Mouse (Mus musculus) forebrain, embryonic 13.5 days (tissue): ENCODE results near the gene Kcnc3. TPM values are rescaled to one million over a fixed set of nuclear protein-coding genes. Genes with fewer than 3 reads are reported as not detected.

ENCODE experiments used
- ATAC-seq: fragments of 200-750 bp; cut with Nextera tagmentation; 2 replicates; pipeline ENCODE4 v1.8.0; 2017
- H3K27ac ChIP-seq: fragments of 300-500 bp; sonication (generic); 2 replicates; pipeline ENCODE4 v1.5.1; 2015; ENCODE audit warnings: inconsistent platforms, mild to moderate bottlenecking, moderate library complexity
- H3K27me3 ChIP-seq: fragments of 300-500 bp; sonication (generic); 2 replicates; pipeline ENCODE4 v1.6.1; 2015; ENCODE audit warnings: mild to moderate bottlenecking, inconsistent platforms
- H3K36me3 ChIP-seq: fragments of 300-500 bp; sonication (generic); 2 replicates; pipeline ENCODE4 v1.6.1; 2015; ENCODE audit warnings: mild to moderate bottlenecking, inconsistent platforms; ENCODE audit not compliant: poor library complexity, severe bottlenecking
- H3K4me1 ChIP-seq: fragments of 300-500 bp; sonication (generic); 2 replicates; pipeline ENCODE4 v1.6.1; 2015; ENCODE audit warnings: inconsistent platforms
- H3K4me2 ChIP-seq: fragments of 300-500 bp; sonication (generic); 2 replicates; pipeline ENCODE4 v1.6.1; 2015; ENCODE audit warnings: inconsistent platforms, mild to moderate bottlenecking, moderate library complexity
- H3K4me3 ChIP-seq: fragments of 300-500 bp; sonication (generic); 2 replicates; pipeline ENCODE4 v1.5.1; 2015; ENCODE audit warnings: mild to moderate bottlenecking, inconsistent platforms
- H3K9ac ChIP-seq: fragments of 300-500 bp; sonication (generic); 2 replicates; pipeline ENCODE4 v1.6.1; 2015; ENCODE audit warnings: mild to moderate bottlenecking, inconsistent platforms
- H3K9me3 ChIP-seq: fragments of 300-500 bp; sonication (generic); replicated peaks from 2 replicates; pipeline ENCODE4 v1.6.1; 2016; ENCODE audit warnings: inconsistent platforms
- WGBS: fragments of 180-500 bp; shearing (Covaris S2); methylation state at CpG from one replicate; pipeline ENCODE4 v1.1.7; 2015; 5-methylcytosine and 5-hydroxymethylcytosine counted together
- polyA plus RNA-seq: library from polyadenylated mRNA; unstranded; fragments of >200 nt; fragmentation: Nextera tagmentation; extraction: Ambion mirVana; gene quantifications from 2 replicates; pipeline ENCODE4 v1.2.1, GENCODE M21; 2015

Gene Kcnc3
- polyA plus RNA-seq, 1 experiment from 2014 or later: 2.4 TPM

GRCm38 (mm10) chr7:44600691-44601262, 10.3 kb downstream of the Kcnc3 start:
- H3K9me3 ChIP-seq: no peaks in the 10 kb centered on the region
- H3K4me2 ChIP-seq: no peak overlapping the region
- H3K36me3 ChIP-seq: no peaks in the 10 kb centered on the region
- 85% methylated on average over 9 of the region's 10 CpGs for WGBS
- ATAC-seq: no peak
- H3K4me1 ChIP-seq: peaks cover 32% of the 10 kb centered on the region
- H3K4me3 ChIP-seq: no peak overlapping the region
- no peak overlapping the region for H3K27ac ChIP-seq
- H3K27me3 ChIP-seq: peaks cover 61% of the 10 kb centered on the region
- H3K9ac ChIP-seq: no peak overlapping the region

GRCm38 (mm10) chr7:44601646-44602045, 11.2 kb downstream of the Kcnc3 start:
- Histone ChIP-seq H3K9ac (0 out of 2 replicates have a peak overlapping the region, but pooled peaks have one; percentile 34), H3K36me3 (no peaks in the 10 kb centered on the region), H3K9me3 (no peaks in the 10 kb centered on the region), H3K4me2 (no peak overlapping the region), H3K4me1 (peaks cover 37% of the 10 kb centered on the region), H3K27me3 (peaks cover 69% of the 10 kb centered on the region), H3K27ac (no peak overlapping the region), H3K4me3 (no peak overlapping the region)
- ATAC-seq: no peak
- WGBS: 15% methylated on average over 19 of the region's 19 CpGs

GRCm38 (mm10) chr7:44602443-44602842, 12.0 kb downstream of the Kcnc3 start:
- no peaks in the 10 kb centered on the region for H3K9me3 ChIP-seq
- H3K36me3 ChIP-seq: no peaks in the 10 kb centered on the region
- H3K4me3 ChIP-seq: no peak overlapping the region
- peak; percentile 44; the same call in 1 of the 2 replicates for ATAC-seq
- no peak overlapping the region for H3K9ac ChIP-seq
- peak overlapping the region; percentile 16; the same call in 1 of the 2 replicates for H3K4me2 ChIP-seq
- H3K27me3 ChIP-seq: peaks cover 77% of the 10 kb centered on the region
- H3K27ac ChIP-seq: no peak overlapping the region
- H3K4me1 ChIP-seq: peaks cover 37% of the 10 kb centered on the region
- 20% methylated on average over 10 of the region's 11 CpGs for WGBS

GRCm38 (mm10) chr7:44603186-44603855, 12.9 kb downstream of the Kcnc3 start:
- Histone ChIP-seq H3K4me3 (no peak overlapping the region), H3K9me3 (no peaks in the 10 kb centered on the region), H3K27me3 (peaks cover 83% of the 10 kb centered on the region), H3K27ac (no peak overlapping the region), H3K9ac (no peak overlapping the region), H3K4me2 (peak overlapping the region; percentile 56), H3K4me1 (peaks cover 37% of the 10 kb centered on the region), H3K36me3 (no peaks in the 10 kb centered on the region)
- no peak for ATAC-seq
- 3% methylated on average over 20 of the region's 20 CpGs for WGBS

GRCm38 (mm10) chr7:44604139-44604606, 13.7 kb downstream of the Kcnc3 start:
- H3K9ac ChIP-seq: peak overlapping the region; percentile 30; the same call in 1 of the 2 replicates

GRCm38 (mm10) chr7:44604619-44605018, 14.2 kb downstream of the Kcnc3 start:
- peak overlapping the region; percentile 30; the same call in 1 of the 2 replicates for H3K9ac ChIP-seq
- no peak for ATAC-seq
- H3K36me3 ChIP-seq: no peaks in the 10 kb centered on the region
- peaks cover 88% of the 10 kb centered on the region for H3K27me3 ChIP-seq
- peak overlapping the region; percentile 32 for H3K4me3 ChIP-seq
- WGBS: 1% methylated on average over 8 of the region's 8 CpGs
- H3K4me2 ChIP-seq: peak overlapping the region; percentile 56
- H3K4me1 ChIP-seq: peaks cover 37% of the 10 kb centered on the region
- H3K9me3 ChIP-seq: no peaks in the 10 kb centered on the region
- no peak overlapping the region for H3K27ac ChIP-seq

More at GRCm38 (mm10) chr7:44604139-44604606, 13.7 kb downstream of the Kcnc3 start:
- 0% methylated on average over 23 of the region's 25 CpGs for WGBS
- Histone ChIP-seq H3K4me3 (peak overlapping the region; percentile 32), H3K9me3 (no peaks in the 10 kb centered on the region), H3K27me3 (peaks cover 90% of the 10 kb centered on the region), H3K4me2 (peak overlapping the region; percentile 56), H3K36me3 (no peaks in the 10 kb centered on the region), H3K4me1 (peaks cover 37% of the 10 kb centered on the region), H3K27ac (no peak overlapping the region)
- ATAC-seq: peak; percentile 52

- 33% methylated on average over 7 of the region's 7 CpGs for WGBS
- no peak overlapping the region for H3K9ac ChIP-seq
These were observed 15.0 kb downstream of the Kcnc3 start for GRCm38 (mm10) chr7:44605436-44605835.

GRCm38 (mm10) chr7:44606171-44606901, 15.9 kb downstream of the Kcnc3 start:
- peaks cover 72% of the 10 kb centered on the region for H3K27me3 ChIP-seq
- no peak overlapping the region for H3K4me3 ChIP-seq
- no peaks in the 10 kb centered on the region for H3K9me3 ChIP-seq
- H3K36me3 ChIP-seq: no peaks in the 10 kb centered on the region
- no peak for ATAC-seq
- no peak overlapping the region for H3K27ac ChIP-seq
- 9% methylated on average over 29 of the region's 29 CpGs for WGBS
- H3K4me2 ChIP-seq: no peak overlapping the region
- no peak overlapping the region for H3K9ac ChIP-seq
- H3K4me1 ChIP-seq: peaks cover 37% of the 10 kb centered on the region

More at GRCm38 (mm10) chr7:44605436-44605835, 15.0 kb downstream of the Kcnc3 start:
- H3K36me3 ChIP-seq: no peaks in the 10 kb centered on the region
- H3K9me3 ChIP-seq: no peaks in the 10 kb centered on the region
- H3K4me3 ChIP-seq: no peak overlapping the region
- no peak overlapping the region for H3K4me2 ChIP-seq
- no peak for ATAC-seq
- H3K4me1 ChIP-seq: peaks cover 37% of the 10 kb centered on the region
- H3K27me3 ChIP-seq: peaks cover 81% of the 10 kb centered on the region
- H3K27ac ChIP-seq: no peak overlapping the region

- 72% methylated on average over 7 of the region's 7 CpGs for WGBS
- Histone ChIP-seq H3K9me3 (no peaks in the 10 kb centered on the region), H3K4me2 (no peak overlapping the region), H3K36me3 (no peaks in the 10 kb centered on the region), H3K27ac (no peak overlapping the region), H3K9ac (no peak overlapping the region), H3K4me1 (0 out of 2 replicates have a peak, but pooled peaks cover 4% of the 10 kb centered on the region), H3K27me3 (peaks cover 44% of the 10 kb centered on the region), H3K4me3 (no peak overlapping the region)
- no peak for ATAC-seq
These were observed 21.7 kb downstream of the Kcnc3 start for GRCm38 (mm10) chr7:44612192-44612591.

GRCm38 (mm10) chr7:44614041-44614688, 23.7 kb downstream of the Kcnc3 start:
- Histone ChIP-seq H3K36me3 (no peaks in the 10 kb centered on the region), H3K27me3 (peaks cover 29% of the 10 kb centered on the region), H3K4me2 (no peak overlapping the region), H3K9ac (no peak overlapping the region), H3K4me1 (0 out of 2 replicates have a peak, but pooled peaks cover 4% of the 10 kb centered on the region), H3K9me3 (no peaks in the 10 kb centered on the region), H3K27ac (no peak overlapping the region), H3K4me3 (no peak overlapping the region)
- WGBS: 4% methylated on average over 20 of the region's 20 CpGs
- ATAC-seq: no peak

- H3K27me3 ChIP-seq: peaks cover 29% of the 10 kb centered on the region
- WGBS: 18% methylated on average over 10 of the region's 10 CpGs
- H3K9me3 ChIP-seq: peaks cover 8% of the 10 kb centered on the region; the same call in 1 of the 2 replicates
- no peak overlapping the region for H3K9ac ChIP-seq
- H3K4me1 ChIP-seq: 0 out of 2 replicates have a peak, but pooled peaks cover 4% of the 10 kb centered on the region
- H3K27ac ChIP-seq: no peak overlapping the region
- H3K4me3 ChIP-seq: no peak overlapping the region
- H3K4me2 ChIP-seq: no peak overlapping the region
- no peak for ATAC-seq
- no peaks in the 10 kb centered on the region for H3K36me3 ChIP-seq
These were observed 24.8 kb downstream of the Kcnc3 start for GRCm38 (mm10) chr7:44615309-44615708.
